Mouse (Mus musculus) midbrain, postnatal 0 days (tissue): ENCODE measurements around the gene Gm6902. TPM values are rescaled to one million over a fixed set of nuclear protein-coding genes. Genes with fewer than 3 reads are reported as not detected.
"Not testable (repeated sequence)": the region's sequence is repeated elsewhere in the genome, so short reads cannot be mapped to it uniquely, and the experiment has no call there.

Source experiments
- ATAC-seq: fragments of 200-750 bp; cut with Nextera tagmentation; 2 replicates; pipeline ENCODE4 v1.8.0; 2017; ENCODE audit warnings: moderate number of reproducible peaks, mild to moderate bottlenecking, moderate TSS enrichment, moderate library complexity; ENCODE audit not compliant: low FRiP score
- DNase-seq: peaks from one replicate; pipeline ENCODE4 v3.0.0-alpha.2; 2015; ENCODE audit warnings: low spot score
- H3K27ac ChIP-seq: fragments of 300-500 bp; sonication (generic); 2 replicates; pipeline ENCODE4 v1.5.1; 2014; ENCODE audit warnings: low read depth, mild to moderate bottlenecking, low read length, mixed read lengths
- H3K27me3 ChIP-seq: fragments of 300-500 bp; sonication (generic); 2 replicates; pipeline ENCODE4 v1.6.1; 2014; ENCODE audit warnings: low read length, control low read depth, mixed read lengths; ENCODE audit not compliant: insufficient read depth
- H3K36me3 ChIP-seq: fragments of 300-500 bp; sonication (generic); 2 replicates; pipeline ENCODE4 v1.6.1; 2014; ENCODE audit warnings: low read length, control low read depth, mixed read lengths; ENCODE audit not compliant: insufficient read depth
- H3K4me1 ChIP-seq: fragments of 300-500 bp; sonication (generic); 2 replicates; pipeline ENCODE4 v1.6.1; 2014; ENCODE audit warnings: mild to moderate bottlenecking, control low read depth, antibody characterized with exemption, low read length, mixed read lengths; ENCODE audit not compliant: insufficient read depth
- H3K4me2 ChIP-seq: fragments of 300-500 bp; sonication (generic); 2 replicates; pipeline ENCODE4 v1.6.1; 2014; ENCODE audit warnings: low read depth, mild to moderate bottlenecking, low read length, mixed read lengths; ENCODE audit not compliant: poor library complexity, severe bottlenecking
- H3K4me3 ChIP-seq: fragments of 300-500 bp; sonication (generic); 2 replicates; pipeline ENCODE4 v1.5.1; 2014; ENCODE audit warnings: low read depth, mild to moderate bottlenecking, low read length, moderate library complexity
- H3K9ac ChIP-seq: fragments of 300-500 bp; sonication (generic); replicated peaks from 2 replicates; pipeline ENCODE4 v1.6.1; 2014; ENCODE audit warnings: mild to moderate bottlenecking, low read length, moderate library complexity, mixed read lengths; ENCODE audit not compliant: poor library complexity, severe bottlenecking
- H3K9me3 ChIP-seq: fragments of 300-500 bp; sonication (generic); 2 replicates; pipeline ENCODE4 v1.6.1; 2016; ENCODE audit warnings: low read length, control low read depth
- WGBS: fragments of 180-500 bp; shearing (Covaris S2); extraction: QIAGEN DNeasy Blood & Tissue Kit; methylation state at CpG from one replicate; pipeline ENCODE4 v1.1.7; 2014; 5-methylcytosine and 5-hydroxymethylcytosine counted together
- polyA plus RNA-seq: library from polyadenylated mRNA; unstranded; fragments of >200 nt; fragmentation: Nextera tagmentation; extraction: Ambion mirVana; gene quantifications from 2 replicates; pipeline ENCODE4 v1.2.1, GENCODE M21; 2015
- total RNA-seq: library from RNA; depleted of rRNA; stranded (reverse); fragments of >200 nt; gene quantifications from 2 replicates; pipeline ENCODE4 v1.2.3, GENCODE M21; 2014; rRNA removed

Gm6902 gene
- total RNA-seq = not detected in 2 replicates
- polyA plus RNA-seq = not detected in 2 replicates

GRCm38 (mm10) chr7:23278800-23279199, at the start of gene Gm6902:
Gene Gm6902 (minus strand): TSS chr7:23278900.
- not testable (repeated sequence) for H3K36me3 ChIP-seq, H3K27me3 ChIP-seq, H3K9ac ChIP-seq, H3K27ac ChIP-seq, H3K9me3 ChIP-seq, H3K4me1 ChIP-seq, H3K4me3 ChIP-seq, H3K4me2 ChIP-seq, DNase-seq, ATAC-seq
- no CpG with 5 or more reads among the region's 2 CpGs for WGBS

GRCm38 (mm10) chr7:23300892-23301291, 22.2 kb upstream of the Gm6902 start, which contains the start of gene Nlrp4e:
Gene Nlrp4e (plus strand): TSS chr7:23301192.
- whole genome bisulfite sequencing = 84% methylated on average over 3 of the region's 3 CpGs
- not testable (repeated sequence) for DNase-seq, H3K9me3 ChIP-seq, H3K27ac ChIP-seq, H3K4me2 ChIP-seq, H3K4me1 ChIP-seq, H3K36me3 ChIP-seq, H3K4me3 ChIP-seq, H3K9ac ChIP-seq, H3K27me3 ChIP-seq, ATAC-seq

GRCm38 (mm10) chr7:23251582-23251981, 27.1 kb downstream of the Gm6902 start, which contains the start of gene Vmn1r166:
Gene Vmn1r166 (minus strand): TSS chr7:23251682.
- not testable (repeated sequence) for H3K27me3 ChIP-seq, H3K27ac ChIP-seq, DNase-seq, H3K9me3 ChIP-seq, H3K4me2 ChIP-seq, H3K9ac ChIP-seq, ATAC-seq, H3K4me1 ChIP-seq, H3K4me3 ChIP-seq, H3K36me3 ChIP-seq
- WGBS = no CpG with 5 or more reads among the region's 2 CpGs

Other genes with a start within 250 kb of the Gm6902 start
- gene Vmn1r163, start 223.4 kb downstream of the Gm6902 start, total RNA-seq = not detected in 2 replicates
- gene Vmn1r163, start 223.4 kb downstream of the Gm6902 start, polyA plus RNA-seq = not detected in 2 replicates
- gene Gm8720, start 211.4 kb downstream of the Gm6902 start, total RNA-seq = not detected in 2 replicates
- gene Gm8720, start 211.4 kb downstream of the Gm6902 start, polyA plus RNA-seq = not detected in 2 replicates
- not detected in 2 replicates for gene Gm10662, start 134.4 kb downstream of the Gm6902 start, total RNA-seq
- not detected in 2 replicates for gene Gm10662, start 134.4 kb downstream of the Gm6902 start, polyA plus RNA-seq
- not detected in 2 replicates for gene Vmn1r165, start 61.6 kb downstream of the Gm6902 start, total RNA-seq
- gene Vmn1r165, start 61.6 kb downstream of the Gm6902 start, polyA plus RNA-seq = not detected in 2 replicates
- gene Vmn1r166, start 27.2 kb downstream of the Gm6902 start, total RNA-seq = not detected in 2 replicates
- not detected in 2 replicates for gene Vmn1r166, start 27.2 kb downstream of the Gm6902 start, polyA plus RNA-seq
- gene Nlrp4e, start 22.3 kb upstream of the Gm6902 start, total RNA-seq = not detected in 2 replicates
- not detected in 2 replicates for gene Nlrp4e, start 22.3 kb upstream of the Gm6902 start, polyA plus RNA-seq
- gene Nlrp5, start 107.0 kb upstream of the Gm6902 start, total RNA-seq = not detected in 2 replicates
- gene Nlrp5, start 107.0 kb upstream of the Gm6902 start, polyA plus RNA-seq = not detected in 2 replicates
- not detected in 2 replicates for gene Vmn1r167, start 228.3 kb upstream of the Gm6902 start, total RNA-seq
- not detected in 2 replicates for gene Vmn1r167, start 228.3 kb upstream of the Gm6902 start, polyA plus RNA-seq